Mouse (Mus musculus) midbrain, embryonic 14.5 days (tissue): ENCODE results near the gene Nckap5. TPM values are rescaled to one million over a fixed set of nuclear protein-coding genes. Genes with fewer than 3 reads are reported as not detected.

Experiments
- ATAC-seq: fragments of 200-750 bp; cut with Nextera tagmentation; 2 replicates; pipeline ENCODE4 v1.8.0; 2017; ENCODE audit warnings: moderate number of reproducible peaks, moderate library complexity; ENCODE audit not compliant: low FRiP score, low TSS enrichment
- DNase-seq: peaks from one replicate; pipeline ENCODE4 v3.0.0-alpha.2; 2015
- H3K27ac ChIP-seq: fragments of 300-500 bp; sonication (generic); replicated peaks from 2 replicates; pipeline ENCODE4 v1.5.1; 2014; ENCODE audit warnings: mild to moderate bottlenecking, low read depth, low read length, moderate library complexity
- H3K27me3 ChIP-seq: fragments of 300-500 bp; sonication (generic); 2 replicates; pipeline ENCODE4 v1.6.1; 2014; ENCODE audit warnings: low read length, control low read depth, mixed read lengths; ENCODE audit not compliant: control insufficient read depth, insufficient read depth
- H3K36me3 ChIP-seq: fragments of 300-500 bp; sonication (generic); 2 replicates; pipeline ENCODE4 v1.6.1; 2014; ENCODE audit warnings: low read length, control low read depth; ENCODE audit not compliant: control insufficient read depth, insufficient read depth
- H3K4me1 ChIP-seq: fragments of 300-500 bp; sonication (generic); 2 replicates; pipeline ENCODE4 v1.6.1; 2014; ENCODE audit warnings: mild to moderate bottlenecking, antibody characterized with exemption, low read length, control low read depth; ENCODE audit not compliant: control insufficient read depth, insufficient read depth
- H3K4me2 ChIP-seq: fragments of 300-500 bp; sonication (generic); 2 replicates; pipeline ENCODE4 v1.6.1; 2014; ENCODE audit warnings: mild to moderate bottlenecking, low read length, moderate library complexity
- H3K4me3 ChIP-seq: fragments of 300-500 bp; sonication (generic); replicated peaks from 2 replicates; pipeline ENCODE4 v1.5.1; 2014; ENCODE audit warnings: low read depth, low read length
- H3K9ac ChIP-seq: fragments of 300-500 bp; sonication (generic); replicated peaks from 2 replicates; pipeline ENCODE4 v1.6.1; 2014; ENCODE audit warnings: mild to moderate bottlenecking, low read length, moderate library complexity
- H3K9me3 ChIP-seq: fragments of 300-500 bp; sonication (generic); 2 replicates; pipeline ENCODE4 v1.6.1; 2016; ENCODE audit warnings: low read length, control low read depth, mixed read lengths; ENCODE audit not compliant: control insufficient read depth
- WGBS: fragments of 180-500 bp; shearing (Covaris S2); extraction: QIAGEN DNeasy Blood & Tissue Kit; methylation state at CpG from one replicate; pipeline ENCODE4 v1.1.7; 2014; 5-methylcytosine and 5-hydroxymethylcytosine counted together
- polyA plus RNA-seq: library from polyadenylated mRNA; unstranded; fragments of >200 nt; fragmentation: Nextera tagmentation; extraction: Ambion mirVana; gene quantifications from 2 replicates; pipeline ENCODE4 v1.2.1, GENCODE M21; 2014

Gene Nckap5
- polyA plus RNA-seq, 1 experiment from 2014 or later, result 14.6 TPM

GRCm38 (mm10) chr1:126677280-126677679 is 153.3 kb downstream of the Nckap5 start:
- WGBS, result 42% methylated on average over 4 of the region's 4 CpGs
- no peak overlapping the region for H3K4me3 ChIP-seq
- no peak for ATAC-seq
- H3K9me3 ChIP-seq, result no peaks in the 10 kb centered on the region
- H3K27me3 ChIP-seq, result no peaks in the 10 kb centered on the region
- 0 out of 2 replicates have a peak overlapping the region, but pooled peaks have one; percentile 26 for H3K27ac ChIP-seq
- peaks cover 26% of the 10 kb centered on the region for H3K4me1 ChIP-seq
- H3K36me3 ChIP-seq, result no peaks in the 10 kb centered on the region
- no peak overlapping the region for H3K4me2 ChIP-seq
- no peak for DNase-seq
- no peak overlapping the region for H3K9ac ChIP-seq

- Histone ChIP-seq H3K4me1 (peaks cover 22% of the 10 kb centered on the region), H3K4me2 (no peak overlapping the region), H3K9me3 (no peaks in the 10 kb centered on the region), H3K27me3 (no peaks in the 10 kb centered on the region), H3K4me3 (no peak overlapping the region), H3K27ac (no peak overlapping the region), H3K36me3 (no peaks in the 10 kb centered on the region), H3K9ac (no peak overlapping the region)
- WGBS, result 6% methylated on average over 1 of the region's 1 CpGs
- ATAC-seq, result no peak
- peak; percentile 37 for DNase-seq
Measured at GRCm38 (mm10) chr1:126676769-126677168, 153.8 kb downstream of the Nckap5 start.

GRCm38 (mm10) chr1:126675142-126675541 is 155.5 kb downstream of the Nckap5 start:
- H3K9me3 ChIP-seq, result no peaks in the 10 kb centered on the region
- no peak overlapping the region for H3K9ac ChIP-seq
- 41% methylated on average over 1 of the region's 1 CpGs for WGBS
- ATAC-seq (no peak), DNase-seq (no peak)
- H3K27me3 ChIP-seq, result no peaks in the 10 kb centered on the region
- H3K4me2 ChIP-seq, result no peak overlapping the region
- peaks cover 10% of the 10 kb centered on the region; the same call in 1 of the 2 replicates for H3K4me1 ChIP-seq
- no peaks in the 10 kb centered on the region for H3K36me3 ChIP-seq
- no peak overlapping the region for H3K4me3 ChIP-seq
- H3K27ac ChIP-seq, result no peak overlapping the region

GRCm38 (mm10) chr1:126673238-126673637 is 157.4 kb downstream of the Nckap5 start:
- 100% methylated on average over 2 of the region's 2 CpGs for WGBS
- Histone ChIP-seq H3K27ac (no peak overlapping the region), H3K9ac (no peak overlapping the region), H3K27me3 (no peaks in the 10 kb centered on the region), H3K4me1 (peaks cover 10% of the 10 kb centered on the region; the same call in 1 of the 2 replicates), H3K9me3 (no peaks in the 10 kb centered on the region), H3K4me2 (no peak overlapping the region), H3K4me3 (no peak overlapping the region), H3K36me3 (no peaks in the 10 kb centered on the region)
- ATAC-seq (no peak), DNase-seq (no peak)

- no peaks in the 10 kb centered on the region for H3K27me3 ChIP-seq
- no peaks in the 10 kb centered on the region for H3K36me3 ChIP-seq
- 98% methylated on average over 3 of the region's 3 CpGs for WGBS
- no peaks in the 10 kb centered on the region for H3K4me1 ChIP-seq
- DNase-seq (no peak), ATAC-seq (no peak)
- no peak overlapping the region for H3K9ac ChIP-seq
- no peak overlapping the region for H3K4me3 ChIP-seq
- no peak overlapping the region for H3K27ac ChIP-seq
- H3K4me2 ChIP-seq, result no peak overlapping the region
- H3K9me3 ChIP-seq, result no peaks in the 10 kb centered on the region
Measured at GRCm38 (mm10) chr1:126670507-126670906, 160.1 kb downstream of the Nckap5 start.

GRCm38 (mm10) chr1:126660098-126660999 is 170.2 kb downstream of the Nckap5 start:
- WGBS, result 58% methylated on average over 7 of the region's 7 CpGs
- no peak overlapping the region for H3K4me3 ChIP-seq
- H3K27ac ChIP-seq, result no peak overlapping the region; the same call in 1 of the 2 replicates
- H3K9ac ChIP-seq, result no peak overlapping the region
- ATAC-seq (no peak), DNase-seq (peak; percentile 48)
- H3K36me3 ChIP-seq, result no peaks in the 10 kb centered on the region
- 0 out of 2 replicates have a peak, but pooled peaks cover 3% of the 10 kb centered on the region for H3K4me1 ChIP-seq
- no peaks in the 10 kb centered on the region for H3K27me3 ChIP-seq
- no peak overlapping the region for H3K4me2 ChIP-seq
- no peaks in the 10 kb centered on the region for H3K9me3 ChIP-seq

GRCm38 (mm10) chr1:126658731-126659130 is 171.9 kb downstream of the Nckap5 start:
- no peaks in the 10 kb centered on the region for H3K36me3 ChIP-seq
- no peaks in the 10 kb centered on the region for H3K9me3 ChIP-seq
- 0 out of 2 replicates have a peak, but pooled peaks cover 3% of the 10 kb centered on the region for H3K4me1 ChIP-seq
- H3K4me3 ChIP-seq, result no peak overlapping the region
- no peak overlapping the region for H3K4me2 ChIP-seq
- 94% methylated on average over 11 of the region's 11 CpGs for WGBS
- DNase-seq (no peak), ATAC-seq (no peak)
- no peak overlapping the region for H3K27ac ChIP-seq
- no peak overlapping the region for H3K9ac ChIP-seq
- H3K27me3 ChIP-seq, result no peaks in the 10 kb centered on the region

GRCm38 (mm10) chr1:126656246-126656645 is 174.4 kb downstream of the Nckap5 start:
- H3K36me3 ChIP-seq, result no peaks in the 10 kb centered on the region
- no peak overlapping the region for H3K9ac ChIP-seq
- H3K4me1 ChIP-seq, result 0 out of 2 replicates have a peak, but pooled peaks cover 3% of the 10 kb centered on the region
- no peak for ATAC-seq
- no peak overlapping the region for H3K4me2 ChIP-seq
- H3K27ac ChIP-seq, result no peak overlapping the region
- no peaks in the 10 kb centered on the region for H3K9me3 ChIP-seq
- DNase-seq, result no peak
- no peaks in the 10 kb centered on the region for H3K27me3 ChIP-seq
- 67% methylated on average over 2 of the region's 2 CpGs for WGBS
- no peak overlapping the region for H3K4me3 ChIP-seq

- DNase-seq, result no peak
- no peak for ATAC-seq
- Histone ChIP-seq H3K27ac (no peak overlapping the region), H3K4me3 (no peak overlapping the region), H3K9ac (no peak overlapping the region), H3K4me1 (no peaks in the 10 kb centered on the region), H3K9me3 (no peaks in the 10 kb centered on the region), H3K27me3 (no peaks in the 10 kb centered on the region), H3K4me2 (no peak overlapping the region), H3K36me3 (no peaks in the 10 kb centered on the region)
- 71% methylated on average over 2 of the region's 2 CpGs for WGBS
Measured at GRCm38 (mm10) chr1:126652085-126652484, 178.5 kb downstream of the Nckap5 start.
